Mouse (Mus musculus): ENCODE results near the gene Fxr2.

- TF ChIP-seq USF1 (IDR thresholded peaks at IDR 0.05; ENCODE audit: low read depth) (no peak), MAX (IDR thresholded peaks at IDR 0.05; ENCODE audit: low read depth) (no peak), POLR2A (IDR thresholded peaks at IDR 0.05; ENCODE audit: insufficient read length, low read depth) (no peak), CEBPB (IDR thresholded peaks at IDR 0.05; ENCODE audit: insufficient read depth, poor library complexity, severe bottlenecking) (no peak), MYOD1 (IDR thresholded peaks at IDR 0.05; ENCODE audit: control insufficient read depth in 1 of 3, insufficient read length in 2 of 3, low read depth in 2 of 3) (no peak), TCF12 (IDR thresholded peaks at IDR 0.05; ENCODE audit: insufficient read depth, poor library complexity, severe bottlenecking) (no peak), TCF3 (IDR thresholded peaks at IDR 0.05; ENCODE audit: insufficient read length, low read depth) (no peak), E2F4 (IDR thresholded peaks at IDR 0.05; ENCODE audit: insufficient read depth) (no peak), REST (IDR thresholded peaks at IDR 0.05; ENCODE audit: insufficient read depth, insufficient read length) (no peak)
Observed at GRCm38 (mm10) chr11:69687061-69687460, 54.3 kb downstream of the Fxr2 start.

Data from myocyte (in vitro differentiated cells).